Mouse (Mus musculus) kidney, postnatal 0 days (tissue): ENCODE data around the gene Akt1s1. TPM values are rescaled to one million over a fixed set of nuclear protein-coding genes. Genes with fewer than 3 reads are reported as not detected.

Source experiments
- ATAC-seq: fragments of 200-750 bp; cut with Nextera tagmentation; replicated peaks from 2 replicates; pipeline ENCODE4 v1.8.0; 2017; ENCODE audit warnings: low read depth, moderate number of reproducible peaks, moderate TSS enrichment, moderate library complexity; ENCODE audit not compliant: low FRiP score
- DNase-seq: peaks from one replicate; pipeline ENCODE4 v3.0.0-alpha.2; 2016; ENCODE audit warnings: low spot score
- H3K27ac ChIP-seq: fragments of 300-500 bp; sonication (generic); 2 replicates; pipeline ENCODE4 v1.5.1; 2014; ENCODE audit warnings: mild to moderate bottlenecking
- H3K27me3 ChIP-seq: fragments of 300-500 bp; sonication (generic); 2 replicates; pipeline ENCODE4 v1.6.1; 2014; ENCODE audit warnings: low read length, mixed read lengths; ENCODE audit not compliant: insufficient read depth
- H3K36me3 ChIP-seq: fragments of 300-500 bp; sonication (generic); 2 replicates; pipeline ENCODE4 v1.6.1; 2014; ENCODE audit warnings: low read length, mixed read lengths; ENCODE audit not compliant: insufficient read depth
- H3K4me1 ChIP-seq: fragments of 300-500 bp; sonication (generic); replicated peaks from 2 replicates; pipeline ENCODE4 v1.6.1; 2014; ENCODE audit warnings: antibody characterized with exemption, low read length, mixed read lengths; ENCODE audit not compliant: insufficient read depth
- H3K4me2 ChIP-seq: fragments of 300-500 bp; sonication (generic); 2 replicates; pipeline ENCODE4 v1.6.1; 2014; ENCODE audit warnings: mild to moderate bottlenecking, low read length, moderate library complexity, mixed read lengths
- H3K4me3 ChIP-seq: fragments of 300-500 bp; sonication (generic); replicated peaks from 2 replicates; pipeline ENCODE4 v1.5.1; 2014; ENCODE audit warnings: low read depth, low read length
- H3K9ac ChIP-seq: fragments of 300-500 bp; sonication (generic); 2 replicates; pipeline ENCODE4 v1.6.1; 2014; ENCODE audit warnings: low read depth, low read length
- H3K9me3 ChIP-seq: fragments of 300-500 bp; sonication (generic); replicated peaks from 2 replicates; pipeline ENCODE4 v1.6.1; 2016; ENCODE audit warnings: low read length, inconsistent platforms, mixed read lengths
- CTCF ChIP-seq: IDR thresholded peaks from 2 replicates; pipeline ENCODE4 v1.5.1; 2016; ENCODE audit warnings: antibody characterized with exemption, low read depth, mild to moderate bottlenecking, moderate library complexity
- WGBS: fragments of 180-500 bp; shearing (Covaris S2); extraction: QIAGEN DNeasy Blood & Tissue Kit; methylation state at CpG from one replicate; pipeline ENCODE4 v1.1.7; 2014; 5-methylcytosine and 5-hydroxymethylcytosine counted together
- polyA plus RNA-seq: library from polyadenylated mRNA; unstranded; fragments of >200 nt; fragmentation: Nextera tagmentation; extraction: Ambion mirVana; gene quantifications from 2 replicates; pipeline ENCODE4 v1.2.1, GENCODE M21; 2015

Akt1s1 gene
- polyA plus RNA-seq, 1 experiment from 2014 or later, result 111 TPM

DNA sequence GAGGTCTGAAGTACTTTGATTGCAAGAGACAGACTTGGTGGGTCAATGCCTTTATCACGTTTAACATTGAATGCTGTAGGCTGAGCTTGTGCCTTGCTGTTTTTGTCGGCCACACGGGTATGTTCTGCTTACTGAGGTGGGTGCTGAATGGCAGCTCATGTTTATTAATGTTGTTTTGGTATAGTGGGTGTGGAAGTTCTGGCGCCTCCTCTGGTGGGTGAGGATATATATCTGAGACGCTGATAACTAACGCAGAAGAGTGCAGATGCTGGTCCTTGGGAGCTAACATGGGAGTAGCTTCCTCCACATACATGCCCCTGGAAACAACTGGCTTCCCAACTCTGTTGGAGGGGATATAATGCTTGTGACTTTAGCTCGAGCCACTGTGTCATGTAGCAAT, 25.4 kb upstream of the Akt1s1 start:
- Histone ChIP-seq H3K4me3 (no peak overlapping the region), H3K27ac (no peak overlapping the region), H3K9me3 (no peaks in the 10 kb centered on the region), H3K9ac (no peak overlapping the region), H3K4me1 (peaks cover 12% of the 10 kb centered on the region; the same call in 1 of the 2 replicates), H3K4me2 (no peak overlapping the region), H3K36me3 (peaks cover under 1% of the 10 kb centered on the region; the same call in 1 of the 2 replicates), H3K27me3 (no peaks in the 10 kb centered on the region)
- peak; percentile 52 for TF ChIP-seq CTCF
- WGBS, result 44% methylated on average over 7 of the region's 7 CpGs
- ATAC-seq (no peak), DNase-seq (peak; percentile 31)

DNA sequence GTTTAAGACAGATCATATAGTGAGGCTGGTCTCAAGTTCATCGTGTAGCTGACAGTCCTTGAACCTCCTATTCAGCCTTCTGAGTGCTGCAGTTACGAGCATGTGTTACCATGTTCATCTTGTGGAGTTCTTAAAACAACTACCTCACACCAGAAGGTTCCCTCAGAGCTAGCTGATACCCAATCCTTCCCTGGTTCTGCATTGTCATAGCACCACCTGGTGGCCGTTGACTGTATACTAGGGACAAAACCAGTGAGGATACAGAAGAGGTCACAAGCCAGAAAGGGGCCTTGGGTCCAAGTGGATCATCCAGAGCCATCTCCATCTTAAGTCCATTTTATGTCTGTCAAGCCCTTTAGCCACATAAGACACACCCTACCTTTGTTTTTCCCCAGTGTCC, 23.9 kb upstream of the Akt1s1 start:
- peak; percentile 92 for TF ChIP-seq CTCF
- no peak; the same call in 1 of the 2 replicates for ATAC-seq

DNA sequence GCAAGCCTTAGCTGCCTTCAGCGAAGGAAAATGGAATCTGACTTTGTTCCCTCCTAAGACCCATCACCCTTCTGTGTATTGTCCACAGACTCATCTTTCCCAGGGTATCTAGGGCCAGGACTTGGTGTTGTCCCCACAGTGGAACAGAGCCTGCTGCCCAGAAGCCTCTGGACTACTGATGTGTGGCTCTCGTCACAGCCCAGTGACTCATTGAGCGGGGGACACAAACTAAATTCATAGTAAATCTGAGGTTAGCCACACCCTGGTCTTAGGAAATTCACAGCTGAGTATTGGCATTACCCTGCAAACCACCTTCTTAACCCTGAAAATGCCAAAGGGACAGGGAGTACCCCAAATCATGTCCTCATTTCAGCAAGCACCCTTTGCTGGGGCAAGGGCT, 22.0 kb upstream of the Akt1s1 start:
- no peaks in the 10 kb centered on the region for H3K27me3 ChIP-seq
- no peaks in the 10 kb centered on the region for H3K4me1 ChIP-seq
- H3K27ac ChIP-seq, result no peak overlapping the region
- WGBS, result 52% methylated on average over 3 of the region's 3 CpGs
- DNase-seq, result no peak
- H3K9ac ChIP-seq, result no peak overlapping the region
- H3K4me2 ChIP-seq, result no peak overlapping the region
- no peak overlapping the region for H3K4me3 ChIP-seq
- no peak for TF ChIP-seq CTCF
- no peaks in the 10 kb centered on the region for H3K9me3 ChIP-seq
- H3K36me3 ChIP-seq, result peaks cover 29% of the 10 kb centered on the region
- no peak for ATAC-seq

More for the DNA sequence above, 23.9 kb upstream of the Akt1s1 start:
- H3K4me2 ChIP-seq, result no peak overlapping the region
- no peak overlapping the region for H3K9ac ChIP-seq
- no peaks in the 10 kb centered on the region for H3K9me3 ChIP-seq
- peak; percentile 86 for DNase-seq
- H3K36me3 ChIP-seq, result peaks cover 15% of the 10 kb centered on the region
- no peak overlapping the region for H3K27ac ChIP-seq
- no peaks in the 10 kb centered on the region for H3K27me3 ChIP-seq
- WGBS, result 11% methylated on average over 3 of the region's 3 CpGs
- H3K4me3 ChIP-seq, result no peak overlapping the region
- 0 out of 2 replicates have a peak, but pooled peaks cover 4% of the 10 kb centered on the region for H3K4me1 ChIP-seq

DNA sequence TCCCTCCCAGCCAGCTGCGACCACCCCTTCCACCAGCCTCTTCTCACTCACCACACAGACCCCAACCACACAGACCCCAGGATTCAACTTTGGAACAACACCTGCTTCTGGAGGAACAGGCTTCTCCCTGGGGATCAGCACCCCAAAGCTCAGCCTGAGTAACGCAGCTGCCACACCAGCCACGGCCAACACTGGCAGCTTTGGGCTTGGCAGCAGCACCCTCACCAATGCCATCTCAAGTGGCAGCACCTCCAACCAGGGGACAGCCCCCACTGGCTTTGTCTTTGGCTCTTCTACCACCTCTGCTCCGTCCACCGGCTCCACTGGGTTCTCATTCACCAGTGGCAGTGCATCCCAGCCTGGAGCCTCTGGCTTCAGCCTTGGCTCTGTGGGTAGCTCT, 20.1 kb upstream of the Akt1s1 start:
- DNase-seq (no peak), ATAC-seq (no peak)
- Histone ChIP-seq H3K27ac (no peak overlapping the region), H3K4me1 (no peaks in the 10 kb centered on the region), H3K4me2 (no peak overlapping the region), H3K9me3 (no peaks in the 10 kb centered on the region), H3K4me3 (no peak overlapping the region), H3K36me3 (peaks cover 32% of the 10 kb centered on the region), H3K27me3 (no peaks in the 10 kb centered on the region), H3K9ac (no peak overlapping the region)
- WGBS, result 91% methylated on average over 5 of the region's 5 CpGs
- no peak for TF ChIP-seq CTCF

- H3K9ac ChIP-seq, result no peak overlapping the region
- H3K9me3 ChIP-seq, result no peaks in the 10 kb centered on the region
- H3K4me1 ChIP-seq, result peaks cover 8% of the 10 kb centered on the region; the same call in 1 of the 2 replicates
- no peaks in the 10 kb centered on the region for H3K27me3 ChIP-seq
- ATAC-seq (no peak), DNase-seq (no peak)
- H3K36me3 ChIP-seq, result peaks cover 32% of the 10 kb centered on the region
- WGBS, result 66% methylated on average over 4 of the region's 4 CpGs
- no peak overlapping the region for H3K4me3 ChIP-seq
- TF ChIP-seq CTCF, result no peak
- no peak overlapping the region for H3K27ac ChIP-seq
- no peak overlapping the region for H3K4me2 ChIP-seq
These were observed 16.0 kb upstream of the Akt1s1 start for GRCm38 (mm10) chr7:44832763-44833162.

DNA sequence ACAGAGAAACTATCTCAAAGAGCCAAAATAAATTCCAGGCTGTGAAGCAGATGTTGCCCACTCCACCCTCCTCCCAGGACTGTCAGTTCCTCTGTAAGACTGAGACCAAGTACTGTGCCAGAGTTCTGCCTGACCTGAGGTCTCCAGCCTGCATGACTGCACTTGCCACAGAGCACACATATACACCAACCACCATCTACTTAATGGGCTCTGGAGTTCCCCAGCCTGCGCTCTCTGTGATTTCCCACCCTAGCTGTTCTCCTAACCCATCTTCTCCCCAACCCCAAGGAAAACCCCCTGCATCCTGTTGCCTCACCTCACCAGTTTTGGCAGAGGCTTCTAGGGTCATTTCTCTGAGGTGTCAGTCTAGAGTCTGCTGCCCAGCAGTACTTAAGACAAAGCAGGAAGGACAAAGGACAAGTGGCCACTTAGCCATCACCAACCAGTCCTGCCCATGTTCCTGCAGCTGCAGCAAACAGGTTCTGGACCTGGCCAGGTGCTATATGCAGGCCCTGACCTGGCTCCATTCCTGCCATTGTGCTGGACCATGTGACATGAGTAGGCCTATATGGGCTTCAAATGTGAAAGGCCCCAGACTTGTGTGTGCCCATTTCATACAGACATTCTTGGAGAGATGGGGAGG, 13.3 kb upstream of the Akt1s1 start:
- H3K4me1 ChIP-seq, result peaks cover 18% of the 10 kb centered on the region
- no peaks in the 10 kb centered on the region for H3K27me3 ChIP-seq
- DNase-seq, result no peak
- no peaks in the 10 kb centered on the region for H3K9me3 ChIP-seq
- no peak for TF ChIP-seq CTCF
- H3K4me2 ChIP-seq, result no peak overlapping the region
- no peak overlapping the region for H3K27ac ChIP-seq
- peaks cover 11% of the 10 kb centered on the region for H3K36me3 ChIP-seq
- no peak for ATAC-seq
- 88% methylated on average over 1 of the region's 1 CpGs for WGBS
- H3K4me3 ChIP-seq, result no peak overlapping the region
- H3K9ac ChIP-seq, result no peak overlapping the region

GRCm38 (mm10) chr7:44836016-44836404, 12.8 kb upstream of the Akt1s1 start:
- WGBS, result 32% methylated on average over 3 of the region's 3 CpGs
- ATAC-seq, result no peak
- TF ChIP-seq CTCF, result no peak

More at GRCm38 (mm10) chr7:44836016-44836404, 12.8 kb upstream of the Akt1s1 start:
- H3K27ac ChIP-seq, result no peak overlapping the region
- H3K4me3 ChIP-seq, result no peak overlapping the region
- DNase-seq, result no peak
- H3K9ac ChIP-seq, result no peak overlapping the region
- no peaks in the 10 kb centered on the region for H3K9me3 ChIP-seq
- H3K27me3 ChIP-seq, result no peaks in the 10 kb centered on the region
- peaks cover 8% of the 10 kb centered on the region; the same call in 1 of the 2 replicates for H3K36me3 ChIP-seq
- peaks cover 18% of the 10 kb centered on the region for H3K4me1 ChIP-seq
- no peak overlapping the region for H3K4me2 ChIP-seq
